9 mouse cellular contexts compared by ENCODE assay signal in genomic region chr9:116340952-116341351, GRCm38 (mm10).
DNase-seq lines count a peak whose midpoint lies in the region; ATAC-seq and TF ChIP-seq lines count a peak whose summit lies in the region.
"Had no signal": no experiment of that assay in that cellular context is flagged by ENCODE, and none has a peak within 500 bp of the region (broad histone marks: within the 10 kb centered on the region; RNA-seq: fewer than 3 reads in every experiment).

No protein-coding gene starts in this region.

- no peaks in the 10 kb centered on the region for H3K36me3 ChIP-seq in hindbrain, embryonic 11.5 days (ENCODE audit: control insufficient read depth, insufficient read depth, low read length)
- H3K36me3 ChIP-seq in hindbrain, embryonic 10.5 days: no peaks in the 10 kb centered on the region
- no peaks in the 10 kb centered on the region for H3K36me3 ChIP-seq in ES-E14 (ENCODE audit: control insufficient read depth, insufficient read depth, low read length, poor library complexity, severe bottlenecking)
- H3K36me3 ChIP-seq in neural tube, embryonic 15.5 days: no peaks in the 10 kb centered on the region
- H3K36me3 ChIP-seq: heart, embryonic 13.5 days had no signal

- H3K4me3 ChIP-seq in hindbrain, embryonic 11.5 days (ENCODE audit: low read depth, low read length): no peak overlapping the region
- no peak overlapping the region for H3K4me3 ChIP-seq in hindbrain, embryonic 10.5 days
- no peak overlapping the region for H3K4me3 ChIP-seq in ES-E14 (ENCODE audit: insufficient read depth in 1 of 2, low read depth in 1 of 2, low read length in 2 of 2, poor library complexity in 1 of 2, severe bottlenecking in 1 of 2)
- no peak overlapping the region for H3K4me3 ChIP-seq in neural tube, embryonic 15.5 days (replicated peaks)
- H3K4me3 ChIP-seq: heart, embryonic 13.5 days had no signal

- no peaks in the 10 kb centered on the region for H3K9me3 ChIP-seq in hindbrain, embryonic 11.5 days (ENCODE audit: control insufficient read depth, low read length)
- H3K9me3 ChIP-seq in hindbrain, embryonic 10.5 days: 0 out of 2 replicates have a peak, but pooled peaks cover 2% of the 10 kb centered on the region
- H3K9me3 ChIP-seq in ES-E14 (ENCODE audit: control insufficient read depth, insufficient read depth, low read depth, low read length): no peaks in the 10 kb centered on the region
- no peaks in the 10 kb centered on the region for H3K9me3 ChIP-seq in neural tube, embryonic 15.5 days (replicated peaks)
- H3K9me3 ChIP-seq: heart, embryonic 13.5 days had no signal

- in situ Hi-C loops in ES-E14 (cut with MboI; ENCODE audit: low sequenced_read_pairs in 2 of 2, unreplicated experiment in 2 of 2): no loop called here

- no peak overlapping the region for H3K27ac ChIP-seq in hindbrain, embryonic 11.5 days (ENCODE audit: low read depth, low read length)
- no peak overlapping the region for H3K27ac ChIP-seq in hindbrain, embryonic 10.5 days
- H3K27ac ChIP-seq in ES-E14 (ENCODE audit: insufficient read depth, low read depth, low read length, poor library complexity, severe bottlenecking): no peak overlapping the region
- H3K27ac ChIP-seq in neural tube, embryonic 15.5 days (replicated peaks): no peak overlapping the region
- H3K27ac ChIP-seq: heart, embryonic 13.5 days had no signal

- H3K4me1 ChIP-seq in hindbrain, embryonic 11.5 days (replicated peaks; ENCODE audit: control insufficient read depth, insufficient read depth, low read length): no peaks in the 10 kb centered on the region
- no peaks in the 10 kb centered on the region; the same call in 1 of the 2 replicates for H3K4me1 ChIP-seq in hindbrain, embryonic 10.5 days (replicated peaks)
- H3K4me1 ChIP-seq in ES-E14 (ENCODE audit: control insufficient read depth in 2 of 2, insufficient read depth in 2 of 2, low read length in 2 of 2, poor library complexity in 1 of 2): no peaks in the 10 kb centered on the region
- 0 out of 2 replicates have a peak, but pooled peaks cover 3% of the 10 kb centered on the region for H3K4me1 ChIP-seq in neural tube, embryonic 15.5 days
- H3K4me1 ChIP-seq: heart, embryonic 13.5 days had no signal

- H3K4me2 ChIP-seq in hindbrain, embryonic 11.5 days (replicated peaks; ENCODE audit: low read depth, low read length): no peak overlapping the region
- no peak overlapping the region for H3K4me2 ChIP-seq in neural tube, embryonic 15.5 days
- H3K4me2 ChIP-seq: heart, embryonic 13.5 days had no signal

- H3K9ac ChIP-seq in hindbrain, embryonic 11.5 days (ENCODE audit: low read depth, low read length): no peak overlapping the region
- H3K9ac ChIP-seq in ES-E14 (ENCODE audit: insufficient read depth, low read depth, low read length, poor library complexity, severe bottlenecking): no peak overlapping the region
- no peak overlapping the region for H3K9ac ChIP-seq in neural tube, embryonic 15.5 days (replicated peaks)
- H3K9ac ChIP-seq: heart, embryonic 13.5 days had no signal

- no peak for ATAC-seq in hindbrain, embryonic 11.5 days (ENCODE audit: low FRiP score)
- no peak for ATAC-seq in neural tube, embryonic 15.5 days (ENCODE audit: low FRiP score)
- no peak for ATAC-seq in monocyte, adult 5-6 weeks (replicated peaks; ENCODE audit: insufficient number of reproducible peaks, low FRiP score, low TSS enrichment, poor library complexity, severe bottlenecking)

- peak; percentile 16 for DNase-seq in hindbrain, embryonic 11.5 days (ENCODE audit: low spot score)
- DNase-seq in hindbrain, embryonic 10.5 days (ENCODE audit: low spot score): no peak
- peak; percentile 60 for DNase-seq in lung, postnatal 36 days
- DNase-seq in lung, adult 18-20 months: no peak
- no peak for DNase-seq in ES-E14 (ENCODE audit: low read depth, low spot score)
- DNase-seq in thymus, postnatal 14 days: peak; percentile 73

- H3K27me3 ChIP-seq in hindbrain, embryonic 11.5 days (ENCODE audit: control insufficient read depth, insufficient read depth, low read length): no peaks in the 10 kb centered on the region
- H3K27me3 ChIP-seq in hindbrain, embryonic 10.5 days (ENCODE audit: insufficient read depth, poor library complexity, severe bottlenecking): no peaks in the 10 kb centered on the region
- H3K27me3 ChIP-seq in neural tube, embryonic 15.5 days (replicated peaks): no peaks in the 10 kb centered on the region

TF ChIP-seq in ES-E14, 5 proteins besides CTCF, POLR2A, EP300 and RAD21:
- TF ChIP-seq CHD2 (IDR thresholded peaks at IDR 0.05; ENCODE audit: low read depth, low read length): no peak
- no peak for TF ChIP-seq HCFC1 (IDR thresholded peaks at IDR 0.05; ENCODE audit: borderline replicate concordance, insufficient read depth, low read length)
- peak; percentile 78; the same call in 1 of the 2 replicates for TF ChIP-seq ZC3H11A (IDR thresholded peaks at IDR 0.05; ENCODE audit: borderline replicate concordance, low read depth, low read length)
- no peak for TF ChIP-seq ZNF384 (IDR thresholded peaks at IDR 0.05; ENCODE audit: low read depth, low read length)
TF ChIP-seq in ES-E14: peak in this region for 1.

Comparison
In these comparisons a context has a peak if more than half of its experiments do, and no peak if none do; other contexts are left out.
1. DNase-seq: peak in hindbrain, embryonic 11.5 days (single experiment), lung, postnatal 36 days (single experiment) and thymus, postnatal 14 days (single experiment); none in hindbrain, embryonic 10.5 days (single experiment), lung, adult 18-20 months (0 of 2) and ES-E14 (single experiment).